Mouse (Mus musculus) kidney, postnatal 0 days (tissue): ENCODE measurements at regions not wholly inside any gene's neighbourhood (a gene's known extent, or its start where the extent isn't known, plus 50 kb on each side); places are given as distances from the start of the nearest gene placed in this dataset.
"Not testable (repeated sequence)": the region's sequence is repeated elsewhere in the genome, so short reads cannot be mapped to it uniquely, and the experiment has no call there.

Experiments used
- ATAC-seq: fragments of 200-750 bp; cut with Nextera tagmentation; replicated peaks from 2 replicates; pipeline ENCODE4 v1.8.0; 2017; ENCODE audit warnings: low read depth, moderate number of reproducible peaks, moderate TSS enrichment, moderate library complexity; ENCODE audit not compliant: low FRiP score
- DNase-seq: peaks from one replicate; pipeline ENCODE4 v3.0.0-alpha.2; 2016; ENCODE audit warnings: low spot score
- H3K27ac ChIP-seq: fragments of 300-500 bp; sonication (generic); 2 replicates; pipeline ENCODE4 v1.5.1; 2014; ENCODE audit warnings: mild to moderate bottlenecking
- H3K27me3 ChIP-seq: fragments of 300-500 bp; sonication (generic); 2 replicates; pipeline ENCODE4 v1.6.1; 2014; ENCODE audit warnings: low read length, mixed read lengths; ENCODE audit not compliant: insufficient read depth
- H3K36me3 ChIP-seq: fragments of 300-500 bp; sonication (generic); 2 replicates; pipeline ENCODE4 v1.6.1; 2014; ENCODE audit warnings: low read length, mixed read lengths; ENCODE audit not compliant: insufficient read depth
- H3K4me1 ChIP-seq: fragments of 300-500 bp; sonication (generic); replicated peaks from 2 replicates; pipeline ENCODE4 v1.6.1; 2014; ENCODE audit warnings: antibody characterized with exemption, low read length, mixed read lengths; ENCODE audit not compliant: insufficient read depth
- H3K4me2 ChIP-seq: fragments of 300-500 bp; sonication (generic); 2 replicates; pipeline ENCODE4 v1.6.1; 2014; ENCODE audit warnings: mild to moderate bottlenecking, low read length, moderate library complexity, mixed read lengths
- H3K4me3 ChIP-seq: fragments of 300-500 bp; sonication (generic); replicated peaks from 2 replicates; pipeline ENCODE4 v1.5.1; 2014; ENCODE audit warnings: low read depth, low read length
- H3K9ac ChIP-seq: fragments of 300-500 bp; sonication (generic); 2 replicates; pipeline ENCODE4 v1.6.1; 2014; ENCODE audit warnings: low read depth, low read length
- H3K9me3 ChIP-seq: fragments of 300-500 bp; sonication (generic); replicated peaks from 2 replicates; pipeline ENCODE4 v1.6.1; 2016; ENCODE audit warnings: low read length, inconsistent platforms, mixed read lengths
- CTCF ChIP-seq: IDR thresholded peaks from 2 replicates; pipeline ENCODE4 v1.5.1; 2016; ENCODE audit warnings: antibody characterized with exemption, low read depth, mild to moderate bottlenecking, moderate library complexity
- WGBS: fragments of 180-500 bp; shearing (Covaris S2); extraction: QIAGEN DNeasy Blood & Tissue Kit; methylation state at CpG from one replicate; pipeline ENCODE4 v1.1.7; 2014; 5-methylcytosine and 5-hydroxymethylcytosine counted together

- Histone ChIP-seq H3K9me3 (no peaks in the 10 kb centered on the region), H3K27ac (no peak overlapping the region), H3K4me3 (no peak overlapping the region), H3K36me3 (no peaks in the 10 kb centered on the region), H3K27me3 (no peaks in the 10 kb centered on the region), H3K4me1 (no peaks in the 10 kb centered on the region), H3K9ac (no peak overlapping the region), H3K4me2 (no peak overlapping the region)
- WGBS: 89% methylated on average over 3 of the region's 3 CpGs
- ATAC-seq: no peak
- no peak for DNase-seq
- no peak for TF ChIP-seq CTCF
Observed at GRCm38 (mm10) chr14:14513498-14513897, 112.4 kb downstream of the Olfr721-ps1 start.

DNA sequence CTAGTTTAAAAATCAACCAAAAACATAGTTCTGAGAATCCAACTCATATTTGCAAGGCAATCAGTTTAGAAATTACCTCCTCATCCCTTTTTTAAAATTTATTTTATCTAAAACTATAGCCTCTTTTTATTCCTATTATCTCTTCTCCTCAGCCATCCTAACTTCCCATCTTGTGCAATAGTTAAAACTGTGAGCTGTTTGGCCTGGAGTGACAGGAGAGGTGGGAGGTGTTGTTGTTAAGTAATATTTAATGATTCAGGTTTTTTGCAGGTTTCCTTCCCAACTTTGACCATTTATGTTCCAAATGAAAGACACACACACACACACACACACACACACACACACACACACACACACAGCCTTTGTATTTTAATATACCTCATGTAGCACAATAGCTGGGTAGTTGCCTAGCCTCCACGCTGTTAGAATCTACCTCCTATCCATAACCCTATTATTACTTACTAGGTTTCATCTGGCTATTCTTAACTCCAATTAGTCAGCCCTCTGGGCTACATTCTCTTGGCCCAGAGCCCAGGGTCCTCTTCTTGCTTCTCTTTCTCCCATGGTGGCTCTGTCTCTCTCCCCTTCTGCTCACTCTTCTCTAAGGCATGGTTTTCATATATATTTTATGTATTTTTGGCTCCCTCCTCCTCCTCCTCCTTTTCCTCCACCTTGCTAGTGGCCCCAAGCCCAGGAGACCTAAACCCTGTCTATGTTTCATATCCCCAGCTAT, 113.5 kb downstream of the Olfr721-ps1 start:
- ATAC-seq: no peak
- Histone ChIP-seq H3K27ac (no peak overlapping the region), H3K4me2 (no peak overlapping the region), H3K4me1 (no peaks in the 10 kb centered on the region), H3K27me3 (no peaks in the 10 kb centered on the region), H3K9ac (no peak overlapping the region), H3K36me3 (no peaks in the 10 kb centered on the region), H3K9me3 (no peaks in the 10 kb centered on the region), H3K4me3 (no peak overlapping the region)
- 89% methylated on average over 1 of the region's 1 CpGs for WGBS
- DNase-seq: no peak
- no peak for TF ChIP-seq CTCF

DNA sequence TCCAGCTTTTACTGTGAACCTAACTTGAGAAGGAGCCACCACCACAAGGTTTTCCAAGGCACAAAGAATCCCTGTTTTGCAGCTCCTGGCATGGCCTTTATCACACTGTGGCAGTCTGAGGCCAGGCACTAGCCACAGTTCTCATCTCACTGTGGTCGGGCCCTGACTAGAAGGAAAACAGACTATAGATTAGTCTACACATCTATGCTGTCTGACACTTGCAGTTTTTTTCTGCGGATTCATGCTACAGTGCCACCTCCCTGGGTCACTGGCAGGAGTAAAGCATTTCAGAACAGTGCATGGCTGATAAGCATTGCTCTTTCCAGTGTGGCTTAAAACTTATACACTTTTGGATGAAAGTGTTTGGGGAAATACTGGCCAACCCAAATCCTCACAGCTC, 114.3 kb downstream of the Olfr721-ps1 start:
- Histone ChIP-seq H3K4me2 (no peak overlapping the region), H3K4me1 (no peaks in the 10 kb centered on the region), H3K9me3 (no peaks in the 10 kb centered on the region), H3K9ac (no peak overlapping the region), H3K36me3 (no peaks in the 10 kb centered on the region), H3K27me3 (no peaks in the 10 kb centered on the region), H3K27ac (no peak overlapping the region), H3K4me3 (no peak overlapping the region)
- ATAC-seq: no peak
- 57% methylated on average over 2 of the region's 2 CpGs for WGBS
- no peak for TF ChIP-seq CTCF
- DNase-seq: no peak

- no peak overlapping the region for H3K27ac ChIP-seq
- ATAC-seq: no peak
- H3K36me3 ChIP-seq: no peaks in the 10 kb centered on the region
- H3K27me3 ChIP-seq: no peaks in the 10 kb centered on the region
- TF ChIP-seq CTCF: no peak
- H3K4me3 ChIP-seq: no peak overlapping the region
- H3K4me2 ChIP-seq: no peak overlapping the region
- H3K9me3 ChIP-seq: no peaks in the 10 kb centered on the region
- DNase-seq: peak; percentile 12
- H3K4me1 ChIP-seq: no peaks in the 10 kb centered on the region
- H3K9ac ChIP-seq: no peak overlapping the region
- 47% methylated on average over 5 of the region's 5 CpGs for WGBS
Observed at GRCm38 (mm10) chr14:14515918-14516317, 114.8 kb downstream of the Olfr721-ps1 start.

GRCm38 (mm10) chr14:14518027-14518426, 116.9 kb downstream of the Olfr721-ps1 start:
- DNase-seq (no peak), ATAC-seq (no peak)
- TF ChIP-seq CTCF: no peak

GRCm38 (mm10) chr14:14518841-14519240, 117.7 kb downstream of the Olfr721-ps1 start:
- WGBS: 39% methylated on average over 2 of the region's 2 CpGs
- no peak for TF ChIP-seq CTCF
- H3K4me1 ChIP-seq: no peaks in the 10 kb centered on the region
- no peaks in the 10 kb centered on the region for H3K36me3 ChIP-seq
- ATAC-seq (no peak), DNase-seq (no peak)
- H3K9ac ChIP-seq: no peak overlapping the region
- H3K27me3 ChIP-seq: no peaks in the 10 kb centered on the region
- H3K4me3 ChIP-seq: no peak overlapping the region
- no peaks in the 10 kb centered on the region for H3K9me3 ChIP-seq
- no peak overlapping the region for H3K27ac ChIP-seq
- no peak overlapping the region for H3K4me2 ChIP-seq

More at GRCm38 (mm10) chr14:14518027-14518426, 116.9 kb downstream of the Olfr721-ps1 start:
- H3K27me3 ChIP-seq: no peaks in the 10 kb centered on the region
- no peaks in the 10 kb centered on the region for H3K9me3 ChIP-seq
- no peak overlapping the region for H3K4me2 ChIP-seq
- no peak overlapping the region for H3K4me3 ChIP-seq
- H3K9ac ChIP-seq: no peak overlapping the region
- 63% methylated on average over 1 of the region's 1 CpGs for WGBS
- no peaks in the 10 kb centered on the region for H3K4me1 ChIP-seq
- no peaks in the 10 kb centered on the region for H3K36me3 ChIP-seq
- H3K27ac ChIP-seq: no peak overlapping the region

DNA sequence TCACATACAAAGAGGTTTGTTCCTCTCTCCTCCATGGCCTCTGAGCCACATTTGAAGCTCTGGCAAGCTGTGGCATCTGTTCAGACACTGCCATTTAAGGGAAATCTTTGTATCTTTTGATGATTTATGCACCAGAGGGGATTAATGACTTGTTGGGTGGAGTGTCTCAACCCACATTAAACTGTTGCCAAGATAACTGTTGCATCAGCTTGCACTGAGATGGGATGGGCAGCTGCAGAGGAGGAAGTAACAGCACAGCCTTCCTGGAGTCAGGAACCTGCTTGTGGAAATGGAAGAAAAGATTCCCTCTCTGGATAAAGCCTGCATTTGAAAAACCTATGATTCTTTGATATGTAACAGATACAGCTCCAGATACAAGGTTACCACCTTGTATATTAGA, 119.1 kb downstream of the Olfr721-ps1 start:
- DNase-seq (no peak), ATAC-seq (no peak)
- H3K4me3 ChIP-seq: no peak overlapping the region

DNA sequence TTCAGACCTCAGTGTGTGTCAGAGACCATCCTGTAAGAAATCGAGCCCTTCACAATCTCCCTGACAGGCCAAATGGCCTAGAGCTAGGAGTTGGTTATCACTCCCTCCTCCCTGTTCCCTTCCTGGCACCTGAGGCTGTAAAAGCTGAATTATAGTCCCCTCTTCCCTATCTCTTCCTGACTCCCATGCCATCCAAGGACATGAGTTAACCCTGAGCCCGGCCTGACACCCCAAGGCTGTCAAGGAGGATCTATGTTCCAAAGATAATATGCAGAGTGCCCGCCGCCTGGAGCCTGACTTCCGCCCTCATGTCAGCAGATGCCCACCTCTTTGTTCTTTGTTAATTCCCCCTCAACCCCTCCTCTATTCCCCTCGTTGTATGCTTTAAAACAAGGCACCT, 120.2 kb downstream of the Olfr721-ps1 start:
- not testable (repeated sequence) for H3K9ac ChIP-seq, H3K4me2 ChIP-seq, H3K27me3 ChIP-seq, H3K9me3 ChIP-seq, H3K4me3 ChIP-seq, H3K4me1 ChIP-seq, H3K27ac ChIP-seq, H3K36me3 ChIP-seq, ATAC-seq, DNase-seq
- WGBS: 21% methylated on average over 6 of the region's 6 CpGs

More for the DNA sequence above, 119.1 kb downstream of the Olfr721-ps1 start:
- Histone ChIP-seq H3K9me3 (no peaks in the 10 kb centered on the region), H3K27me3 (no peaks in the 10 kb centered on the region), H3K4me1 (no peaks in the 10 kb centered on the region), H3K4me2 (no peak overlapping the region), H3K36me3 (no peaks in the 10 kb centered on the region), H3K27ac (no peak overlapping the region), H3K9ac (no peak overlapping the region)
- no peak for TF ChIP-seq CTCF
